21 mouse cellular contexts compared by ENCODE assay signal in the genomic region with DNA sequence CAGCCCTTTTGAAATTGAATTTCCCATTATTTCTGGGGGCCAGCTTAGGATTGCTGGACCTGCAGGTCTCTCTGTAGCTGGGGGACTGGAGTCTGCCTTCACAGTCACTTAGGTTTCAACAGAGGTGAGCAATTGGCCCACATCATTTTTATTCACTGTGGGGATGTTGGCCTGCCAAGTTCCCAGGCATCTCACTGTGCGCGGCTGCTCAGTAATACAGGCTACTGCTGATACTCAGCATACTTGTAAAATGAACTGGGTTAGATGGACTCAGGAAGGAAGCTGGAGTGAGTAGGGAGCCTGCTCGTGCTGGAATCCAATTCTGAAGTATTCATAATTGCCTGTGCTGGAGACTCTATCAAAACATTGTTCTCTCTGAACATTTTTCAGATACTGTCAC.
DNase-seq lines count a peak whose midpoint lies in the region; ATAC-seq lines count a peak whose summit lies in the region.
"Had no signal": no experiment of that assay in that cellular context is flagged by ENCODE, and none has a peak within 500 bp of the region (broad histone marks: within the 10 kb centered on the region; RNA-seq: fewer than 3 reads in every experiment).

No protein-coding gene starts in this region.

- no peak overlapping the region for H3K4me2 ChIP-seq in hindbrain, embryonic 13.5 days
- H3K4me2 ChIP-seq in hindbrain, embryonic 11.5 days (replicated peaks; ENCODE audit: low read depth, low read length) = no peak overlapping the region
- H3K4me2 ChIP-seq in forebrain, embryonic 11.5 days (ENCODE audit: low read depth, low read length, severe bottlenecking) = no peak overlapping the region
- H3K4me2 ChIP-seq: embryonic facial prominence, embryonic 15.5 days; midbrain, embryonic 15.5 days; stomach, embryonic 15.5 days had no signal

- WGBS in hindbrain, embryonic 13.5 days = 73% methylated on average over 3 of the region's 3 CpGs
- 81% methylated on average over 3 of the region's 3 CpGs for WGBS in hindbrain, embryonic 11.5 days
- WGBS in forebrain, embryonic 11.5 days = 82% methylated on average over 3 of the region's 3 CpGs

- no peak overlapping the region for H3K9ac ChIP-seq in hindbrain, embryonic 13.5 days
- no peak overlapping the region for H3K9ac ChIP-seq in hindbrain, embryonic 11.5 days (ENCODE audit: low read depth, low read length)
- no peak overlapping the region for H3K9ac ChIP-seq in forebrain, embryonic 11.5 days (ENCODE audit: low read length)
- H3K9ac ChIP-seq: embryonic facial prominence, embryonic 15.5 days; midbrain, embryonic 15.5 days; stomach, embryonic 15.5 days had no signal

- no peaks in the 10 kb centered on the region for H3K27me3 ChIP-seq in hindbrain, embryonic 13.5 days
- no peaks in the 10 kb centered on the region for H3K27me3 ChIP-seq in hindbrain, embryonic 11.5 days (ENCODE audit: control insufficient read depth, insufficient read depth, low read length)
- H3K27me3 ChIP-seq in forebrain, embryonic 11.5 days (ENCODE audit: control insufficient read depth, insufficient read depth, low read length) = no peaks in the 10 kb centered on the region
- H3K27me3 ChIP-seq: embryonic facial prominence, embryonic 15.5 days; midbrain, embryonic 15.5 days; Patski; stomach, embryonic 15.5 days had no signal

- no peak for ATAC-seq in hindbrain, embryonic 13.5 days (ENCODE audit: low FRiP score)
- ATAC-seq in hindbrain, embryonic 11.5 days (ENCODE audit: low FRiP score) = no peak
- ATAC-seq in forebrain, embryonic 11.5 days (replicated peaks; ENCODE audit: low FRiP score) = no peak
- ATAC-seq: midbrain, embryonic 15.5 days; Patski had no signal

- peak overlapping the region; percentile 44 for H3K27ac ChIP-seq in hindbrain, embryonic 13.5 days
- no peak overlapping the region for H3K27ac ChIP-seq in hindbrain, embryonic 11.5 days (ENCODE audit: low read depth, low read length)
- H3K27ac ChIP-seq in forebrain, embryonic 11.5 days (ENCODE audit: low read depth, low read length) = no peak overlapping the region
- H3K27ac ChIP-seq: embryonic facial prominence, embryonic 15.5 days; heart, embryonic 10.5 days; midbrain, embryonic 15.5 days; stomach, embryonic 15.5 days had no signal

- no peaks in the 10 kb centered on the region for H3K9me3 ChIP-seq in hindbrain, embryonic 13.5 days
- no peaks in the 10 kb centered on the region for H3K9me3 ChIP-seq in hindbrain, embryonic 11.5 days (ENCODE audit: control insufficient read depth, low read length)
- no peaks in the 10 kb centered on the region for H3K9me3 ChIP-seq in forebrain, embryonic 11.5 days (ENCODE audit: control insufficient read depth, low read length)
- H3K9me3 ChIP-seq: embryonic facial prominence, embryonic 15.5 days; heart, embryonic 10.5 days; midbrain, embryonic 15.5 days; stomach, embryonic 15.5 days had no signal

- no peaks in the 10 kb centered on the region for H3K36me3 ChIP-seq in hindbrain, embryonic 13.5 days
- H3K36me3 ChIP-seq in hindbrain, embryonic 11.5 days (ENCODE audit: control insufficient read depth, insufficient read depth, low read length) = no peaks in the 10 kb centered on the region
- no peaks in the 10 kb centered on the region for H3K36me3 ChIP-seq in forebrain, embryonic 11.5 days (ENCODE audit: control insufficient read depth, insufficient read depth, low read length)
- H3K36me3 ChIP-seq: embryonic facial prominence, embryonic 15.5 days; heart, embryonic 10.5 days; midbrain, embryonic 15.5 days; stomach, embryonic 15.5 days had no signal

- H3K4me1 ChIP-seq in hindbrain, embryonic 13.5 days (replicated peaks) = no peaks in the 10 kb centered on the region
- H3K4me1 ChIP-seq in hindbrain, embryonic 11.5 days (replicated peaks; ENCODE audit: control insufficient read depth, insufficient read depth, low read length) = no peaks in the 10 kb centered on the region
- no peaks in the 10 kb centered on the region for H3K4me1 ChIP-seq in forebrain, embryonic 11.5 days (replicated peaks; ENCODE audit: control insufficient read depth, insufficient read depth, low read length)
- H3K4me1 ChIP-seq: embryonic facial prominence, embryonic 15.5 days; heart, embryonic 10.5 days; midbrain, embryonic 15.5 days; stomach, embryonic 15.5 days had no signal

- no peak overlapping the region for H3K4me3 ChIP-seq in hindbrain, embryonic 13.5 days
- no peak overlapping the region for H3K4me3 ChIP-seq in hindbrain, embryonic 11.5 days (ENCODE audit: low read depth, low read length)
- H3K4me3 ChIP-seq in forebrain, embryonic 11.5 days (ENCODE audit: low read depth, low read length) = no peak overlapping the region
- H3K4me3 ChIP-seq: embryonic facial prominence, embryonic 15.5 days; heart, embryonic 10.5 days; midbrain, embryonic 15.5 days; myocyte; stomach, embryonic 15.5 days had no signal

- DNase-seq in hindbrain, embryonic 11.5 days (ENCODE audit: low spot score) = no peak
- DNase-seq in Muller cell, postnatal 12 days (ENCODE audit: inconsistent ontology term) = peak; percentile 17
- peak; percentile 76 for DNase-seq in brain, adult 2 months (ENCODE audit: low read depth, low spot score)
- peak; percentile 68 for DNase-seq in cerebellum, adult 9-10 months
- no peak for DNase-seq in lung, postnatal 10 days
- DNase-seq in forebrain, embryonic 11.5 days (ENCODE audit: low spot score) = no peak
- DNase-seq in thymus, postnatal 0 days (ENCODE audit: low spot score) = no peak
- DNase-seq: adrenal gland, postnatal 14 days; kidney, adult 18-20 months; kidney, postnatal 14 days; liver; lung, postnatal 14 days; retina, postnatal 1 day; thymus, adult 18-20 months had no signal

Comparison
In these comparisons a context has a peak if more than half of its experiments do, and no peak if none do; other contexts are left out.
1. DNase-seq: peak in Muller cell, postnatal 12 days (single experiment), brain, adult 2 months (single experiment) and cerebellum, adult 9-10 months (single experiment); none in hindbrain, embryonic 11.5 days (single experiment), lung, postnatal 10 days (single experiment), forebrain, embryonic 11.5 days (single experiment) and thymus, postnatal 0 days (single experiment).